Mouse (Mus musculus) CH12.LX (cell line): ENCODE results near the gene Bok. TPM values are rescaled to one million over a fixed set of nuclear protein-coding genes. Genes with fewer than 3 reads are reported as not detected.

ENCODE experiments used
- DNase-seq: peaks from one replicate; pipeline ENCODE4 v3.0.0-alpha.2; 2013; ENCODE audit errors: extremely low read depth
- H3K27ac ChIP-seq: 2 replicates; pipeline ENCODE4 v1.5.1; 2012; ENCODE audit warnings: low read depth, mild to moderate bottlenecking, control low read depth, moderate library complexity; ENCODE audit not compliant: insufficient read depth
- H3K27me3 ChIP-seq: replicated peaks from 2 replicates; pipeline ENCODE3; 2012; ENCODE audit warnings: inconsistent platforms
- H3K36me3 ChIP-seq, 2 experiments: replicated peaks in 1 of 2; 2 replicates each; pipeline versions ENCODE3 to v1.6.1; 2012; ENCODE audit warnings: inconsistent platforms in 1 of 2, low read length in 1 of 2, mild to moderate bottlenecking in 1 of 2, mixed read lengths in 1 of 2, moderate library complexity in 1 of 2; ENCODE audit not compliant: control insufficient read depth in 1 of 2, insufficient read depth in 1 of 2
- H3K4me1 ChIP-seq, 2 experiments: 2 replicates each; pipeline ENCODE4 v1.6.1; 2012; ENCODE audit warnings: inconsistent platforms in 1 of 2, moderate library complexity in 1 of 2; ENCODE audit not compliant: insufficient read depth in 2 of 2, control insufficient read depth in 1 of 2
- H3K4me2 ChIP-seq: 2 replicates; pipeline ENCODE4 v1.6.1; 2012; ENCODE audit warnings: low read depth, mild to moderate bottlenecking, control low read depth; ENCODE audit not compliant: poor library complexity, insufficient read depth, severe bottlenecking
- H3K4me3 ChIP-seq, 3 experiments: fragments of 150-350 bp in 1 of 3; sonication (generic) in 1 of 3; replicated peaks in 1 of 3; 2 replicates each; pipeline versions ENCODE3 to v1.5.1; 2011 to 2012; ENCODE audit warnings: low read depth in 2 of 3, low read length in 2 of 3, mild to moderate bottlenecking in 2 of 3, moderate library complexity in 2 of 3, control low read depth in 1 of 3, improper control_type of control experiment in 1 of 3, inconsistent platforms in 1 of 3, mixed read lengths in 1 of 3; ENCODE audit not compliant: poor library complexity in 1 of 3
- H3K79me2 ChIP-seq: replicated peaks from 2 replicates; pipeline ENCODE4 v1.6.1; 2012; ENCODE audit warnings: mild to moderate bottlenecking, moderate library complexity; ENCODE audit not compliant: control insufficient read depth, poor library complexity, insufficient read depth, severe bottlenecking; ENCODE audit errors: extremely low read depth
- H3K9ac ChIP-seq: 2 replicates; pipeline ENCODE4 v1.6.1; 2012; ENCODE audit warnings: low read depth, mild to moderate bottlenecking, control low read depth, moderate library complexity; ENCODE audit not compliant: insufficient read depth
- H3K9me3 ChIP-seq: replicated peaks from 2 replicates; pipeline ENCODE3; 2012; ENCODE audit warnings: low read length, inconsistent platforms, mixed read lengths
- CTCF ChIP-seq, 2 experiments: IDR thresholded peaks in 1 of 2; conservative IDR thresholded peaks in 1 of 2; 2 replicates each; pipeline ENCODE4 v1.5.1; 2011 to 2012; ENCODE audit warnings: low read depth in 2 of 2, low read length in 2 of 2, improper control_type of control experiment in 1 of 2, inconsistent platforms in 1 of 2, mild to moderate bottlenecking in 1 of 2, moderate library complexity in 1 of 2
- E2F4 ChIP-seq: IDR thresholded peaks from 2 replicates; pipeline ENCODE4 v1.6.1; 2011; ENCODE audit warnings: low read depth, low read length, improper control_type of control experiment; ENCODE audit not compliant: insufficient replicate concordance
- ELF1 ChIP-seq: IDR thresholded peaks from 2 replicates; pipeline ENCODE4 v1.6.1; 2014; ENCODE audit warnings: low read depth, mild to moderate bottlenecking, inconsistent platforms, low read length, improper control_type of control experiment
- EP300 ChIP-seq: IDR thresholded peaks from 2 replicates; pipeline ENCODE4 v1.6.1; 2011; ENCODE audit warnings: low read length, improper control_type of control experiment
- ETS1 ChIP-seq: conservative IDR thresholded peaks from 2 replicates; pipeline ENCODE4 v1.6.1; 2012; ENCODE audit warnings: low read depth, mild to moderate bottlenecking, inconsistent platforms, low read length, improper control_type of control experiment, moderate library complexity
- HCFC1 ChIP-seq: IDR thresholded peaks from 2 replicates; pipeline ENCODE4 v1.6.1; 2012; ENCODE audit warnings: low read depth, mild to moderate bottlenecking, inconsistent platforms, low read length, improper control_type of control experiment
- KAT2A ChIP-seq: IDR thresholded peaks from 2 replicates; pipeline ENCODE4 v1.6.1; 2012; ENCODE audit warnings: low read length, improper control_type of control experiment, inconsistent platforms; ENCODE audit not compliant: insufficient replicate concordance
- MAFK ChIP-seq: IDR thresholded peaks from 2 replicates; pipeline ENCODE4 v1.6.1; 2011; ENCODE audit warnings: low read length, improper control_type of control experiment; ENCODE audit not compliant: insufficient replicate concordance
- MAX ChIP-seq: IDR thresholded peaks from 2 replicates; pipeline ENCODE4 v1.6.1; 2011; ENCODE audit warnings: low read length, improper control_type of control experiment
- MEF2A ChIP-seq: IDR thresholded peaks from 2 replicates; pipeline ENCODE4 v1.6.1; 2014; ENCODE audit warnings: low read depth, mild to moderate bottlenecking, inconsistent platforms, low read length, improper control_type of control experiment, borderline replicate concordance
- MXI1 ChIP-seq: IDR thresholded peaks from 2 replicates; pipeline ENCODE4 v1.6.1; 2011; ENCODE audit warnings: mild to moderate bottlenecking, low read depth, low read length, improper control_type of control experiment
- NELFE ChIP-seq: IDR thresholded peaks from 2 replicates; pipeline ENCODE4 v1.6.1; 2011; ENCODE audit warnings: low read depth, low read length, improper control_type of control experiment
- NRF1 ChIP-seq: IDR thresholded peaks from 2 replicates; pipeline ENCODE4 v1.6.1; 2014; ENCODE audit warnings: low read depth, mild to moderate bottlenecking, inconsistent platforms, low read length, improper control_type of control experiment, moderate library complexity
- PAX5 ChIP-seq: IDR thresholded peaks from 2 replicates; pipeline ENCODE4 v1.6.1; 2012; ENCODE audit warnings: low read length, inconsistent platforms, mixed read lengths
- POLR2A ChIP-seq: IDR thresholded peaks from 2 replicates; pipeline ENCODE4 v1.6.1; 2011; ENCODE audit warnings: low read depth, mild to moderate bottlenecking, improper control_type of control experiment, low read length
- RAD21 ChIP-seq: IDR thresholded peaks from 2 replicates; pipeline ENCODE4 v1.6.1; 2011; ENCODE audit warnings: low read depth, mild to moderate bottlenecking, low read length, improper control_type of control experiment, moderate library complexity
- UBTF ChIP-seq: IDR thresholded peaks from 2 replicates; pipeline ENCODE4 v1.6.1; 2012; ENCODE audit warnings: low read depth, mild to moderate bottlenecking, inconsistent platforms, low read length, improper control_type of control experiment, moderate library complexity
- ZMIZ1 ChIP-seq: IDR thresholded peaks from 2 replicates; pipeline ENCODE4 v1.6.1; 2012; ENCODE audit warnings: low read depth, mild to moderate bottlenecking, inconsistent platforms, low read length, improper control_type of control experiment
- ZNF384 ChIP-seq: IDR thresholded peaks from 2 replicates; pipeline ENCODE4 v1.6.1; 2012; ENCODE audit warnings: low read depth, low read length, improper control_type of control experiment, inconsistent platforms
- dilution Hi-C: fragments of 300-500 bp; cut with MboI; formaldehyde crosslinking; loops from 2 replicates; pipeline ENCODE4 v1.14.3; 2020; ENCODE audit warnings: low sequenced_read_pairs; ENCODE audit not compliant: extremely low pct_unique_long_range_greater_than_20kb, extremely low pct_ligation_motif_present
- in situ Hi-C: fragments of 300-500 bp; cut with MboI; formaldehyde crosslinking; loops from 3 replicates; pipeline ENCODE4 v1.14.3; 2019; ENCODE audit warnings: low sequenced_read_pairs, low pct_ligation_motif_present, low pct_unique_long_range_greater_than_20kb, mixed read lengths
- polyA plus RNA-seq: library from polyadenylated mRNA; unstranded; fragments of >175 nt; gene quantifications from 2 replicates; pipeline ENCODE4 v1.2.1, GENCODE M21; 2012; ENCODE audit warnings: low read depth; ENCODE audit not compliant: insufficient read length
- total RNA-seq, 2 experiments: library from RNA; depleted of rRNA; stranded (reverse); fragments of 300-350 nt in 1 of 2; fragments of >200 nt in 1 of 2; gene quantifications; 2 replicates each; pipeline ENCODE4 v1.2.3; 2012 to 2014

Bok gene
- total and polyA plus RNA-seq, 3 experiments, result 0.08 TPM; not detected in 2

- DNase-seq, result no peak
- no peak for TF ChIP-seq PAX5
- no peak for TF ChIP-seq KAT2A
- no peak for TF ChIP-seq ELF1
- no peak for TF ChIP-seq RAD21
- TF ChIP-seq EP300, result no peak
- TF ChIP-seq ZNF384, result no peak
- no peak for TF ChIP-seq CTCF (conservative IDR thresholded peaks at IDR 0.05 in 1 of 2, IDR thresholded peaks at IDR 0.05 in 1 of 2; ENCODE audit: low read depth in 2 of 2, low read length in 2 of 2)
- TF ChIP-seq NELFE, result no peak
- no peak for TF ChIP-seq MEF2A
- no peak for TF ChIP-seq MXI1
- TF ChIP-seq ZMIZ1, result no peak
- TF ChIP-seq MAFK, result no peak
- TF ChIP-seq E2F4, result no peak
- TF ChIP-seq NRF1, result no peak
- no peak for TF ChIP-seq POLR2A
- TF ChIP-seq HCFC1, result no peak
- TF ChIP-seq UBTF, result no peak
- TF ChIP-seq MAX, result no peak
- Histone ChIP-seq H3K4me1 (peaks cover 0 to 4% of the 10 kb centered on the region in 2 experiments; a peak in 1 of 4 replicates), H3K27me3 (no peaks in the 10 kb centered on the region), H3K4me2 (no peak overlapping the region), H3K27ac (no peak overlapping the region), H3K9me3 (no peaks in the 10 kb centered on the region), H3K79me2 (peaks cover 5% of the 10 kb centered on the region), H3K9ac (no peak overlapping the region), H3K4me3 (no peak overlapping the region), H3K36me3 (peaks cover 8 to 66% of the 10 kb centered on the region in 2 experiments)
- in situ Hi-C loops, result no loop called here
- dilution Hi-C loops, result no loop called here
These were observed 50.4 kb downstream of the Bok start for GRCm38 (mm10) chr1:93735859-93736258.

GRCm38 (mm10) chr1:93737711-93738110, 52.3 kb downstream of the Bok start:
- Histone ChIP-seq H3K4me3 (no peak overlapping the region), H3K36me3 (peaks cover 8 to 66% of the 10 kb centered on the region in 2 experiments), H3K4me1 (peaks cover 4 to 17% of the 10 kb centered on the region in 2 experiments; a peak in 3 of 4 replicates), H3K27ac (no peak overlapping the region), H3K79me2 (peaks cover 8% of the 10 kb centered on the region), H3K9ac (no peak overlapping the region), H3K27me3 (no peaks in the 10 kb centered on the region), H3K9me3 (no peaks in the 10 kb centered on the region), H3K4me2 (no peak overlapping the region)
- DNase-seq, result no peak
- dilution Hi-C loops (no loop called here), in situ Hi-C loops (no loop called here)
- TF ChIP-seq UBTF, result no peak
- TF ChIP-seq ETS1, result no peak
